ENCODE assay signal across 30 mouse cellular contexts in genomic region chr5:86581998-86582397, GRCm38 (mm10). TPM values are rescaled to one million over a fixed set of nuclear protein-coding genes. Genes with fewer than 3 reads are reported as not detected.
DNase-seq lines count a peak whose midpoint lies in the region; ATAC-seq and TF ChIP-seq lines count a peak whose summit lies in the region.
"Had no signal": no experiment of that assay in that cellular context is flagged by ENCODE, and none has a peak within 500 bp of the region (broad histone marks: within the 10 kb centered on the region; RNA-seq: fewer than 3 reads in every experiment).

No protein-coding gene starts in this region.

- no peak for TF ChIP-seq POLR2A in brain, embryonic 14.5 days (IDR thresholded peaks at IDR 0.05; ENCODE audit: borderline replicate concordance, extremely low read depth, insufficient read depth, insufficient read length, poor library complexity, severe bottlenecking)

- H3K4me1 ChIP-seq in midbrain, embryonic 13.5 days (replicated peaks): peaks cover 7% of the 10 kb centered on the region; the same call in 1 of the 2 replicates
- H3K4me1 ChIP-seq in midbrain, embryonic 11.5 days (ENCODE audit: control insufficient read depth, insufficient read depth, low read length): no peaks in the 10 kb centered on the region
- peaks cover 6% of the 10 kb centered on the region; the same call in 1 of the 2 replicates for H3K4me1 ChIP-seq in midbrain, embryonic 15.5 days
- H3K4me1 ChIP-seq in midbrain, postnatal 0 days (ENCODE audit: insufficient read depth, low read length): no peaks in the 10 kb centered on the region
- H3K4me1 ChIP-seq: embryonic facial prominence, embryonic 13.5 days; forebrain, embryonic 10.5 days; forebrain, embryonic 12.5 days had no signal

- no peaks in the 10 kb centered on the region for H3K9me3 ChIP-seq in midbrain, embryonic 13.5 days
- no peaks in the 10 kb centered on the region for H3K9me3 ChIP-seq in midbrain, embryonic 11.5 days (ENCODE audit: control insufficient read depth, low read length)
- no peaks in the 10 kb centered on the region for H3K9me3 ChIP-seq in midbrain, embryonic 15.5 days
- no peaks in the 10 kb centered on the region for H3K9me3 ChIP-seq in midbrain, postnatal 0 days (ENCODE audit: low read length)
- H3K9me3 ChIP-seq: embryonic facial prominence, embryonic 13.5 days; embryonic facial prominence, embryonic 15.5 days; forebrain, embryonic 10.5 days; forebrain, embryonic 12.5 days had no signal

- peak; percentile 62; the same call in 1 of the 2 replicates for ATAC-seq in midbrain, embryonic 13.5 days
- ATAC-seq in midbrain, embryonic 11.5 days (ENCODE audit: low FRiP score): no peak
- ATAC-seq in midbrain, embryonic 15.5 days (replicated peaks): peak; percentile 76
- ATAC-seq in midbrain, postnatal 0 days (ENCODE audit: low FRiP score): no peak
- ATAC-seq: activated CD4-positive, CD25-positive, alpha-beta regulatory T cell, adult 4 months; forebrain, embryonic 14.5 days; forebrain, embryonic 16.5 days had no signal

- H3K4me3 ChIP-seq in midbrain, embryonic 13.5 days (replicated peaks): no peak overlapping the region
- H3K4me3 ChIP-seq in midbrain, embryonic 11.5 days (ENCODE audit: low read depth, low read length): no peak overlapping the region
- no peak overlapping the region for H3K4me3 ChIP-seq in midbrain, embryonic 15.5 days
- H3K4me3 ChIP-seq in midbrain, postnatal 0 days (ENCODE audit: low read depth, low read length): no peak overlapping the region
- H3K4me3 ChIP-seq: embryonic facial prominence, embryonic 13.5 days; embryonic facial prominence, embryonic 15.5 days; erythroblast, embryonic 14.5 days; forebrain, embryonic 10.5 days; forebrain, embryonic 12.5 days had no signal

- DNase-seq in midbrain, embryonic 11.5 days (ENCODE audit: low spot score, missing footprints): no peak
- DNase-seq in midbrain, postnatal 0 days (ENCODE audit: low spot score): no peak
- DNase-seq in R1 (ENCODE audit: low read depth, low spot score): peak; percentile 7
- DNase-seq in brain, embryonic 14.5 days (ENCODE audit: low read depth): peak; percentile 5
- no peak for DNase-seq in urinary bladder, postnatal 4 days (ENCODE audit: low spot score in 2 of 2)
- DNase-seq in urinary bladder, postnatal 25 days (ENCODE audit: low spot score): no peak
- DNase-seq: adrenal gland, adult 8-10 months; adrenal gland, postnatal 14 days; adrenal gland, postnatal 36 days; cerebellum, adult 11 months; cerebellum, adult 18-20 months; cerebellum, adult 8-10 months; cerebellum, adult 9-11 months; cerebellum, postnatal 14 days; cerebellum, postnatal 36 days; embryo, embryonic 11 days had no signal

- H3K27me3 ChIP-seq in midbrain, embryonic 13.5 days: no peaks in the 10 kb centered on the region
- H3K27me3 ChIP-seq in midbrain, embryonic 11.5 days (ENCODE audit: control insufficient read depth, insufficient read depth, low read length): no peaks in the 10 kb centered on the region
- H3K27me3 ChIP-seq in midbrain, embryonic 15.5 days (replicated peaks): no peaks in the 10 kb centered on the region
- H3K27me3 ChIP-seq in midbrain, postnatal 0 days (ENCODE audit: insufficient read depth, low read length): no peaks in the 10 kb centered on the region
- H3K27me3 ChIP-seq: embryonic facial prominence, embryonic 13.5 days; embryonic facial prominence, embryonic 15.5 days; forebrain, embryonic 12.5 days had no signal

- TF ChIP-seq CTCF in midbrain, postnatal 0 days (IDR thresholded peaks at IDR 0.05): no peak
- no peak for TF ChIP-seq CTCF in brain, embryonic 14.5 days (IDR thresholded peaks at IDR 0.05; ENCODE audit: borderline replicate concordance, extremely low read depth, insufficient read depth, insufficient read length)

- H3K27ac ChIP-seq in midbrain, embryonic 13.5 days: peak overlapping the region; percentile 45; the same call in 1 of the 2 replicates
- no peak overlapping the region for H3K27ac ChIP-seq in midbrain, embryonic 11.5 days (ENCODE audit: low read depth, low read length)
- H3K27ac ChIP-seq in midbrain, embryonic 15.5 days: peak overlapping the region; percentile 56; the same call in 1 of the 2 replicates
- no peak overlapping the region for H3K27ac ChIP-seq in midbrain, postnatal 0 days (ENCODE audit: low read depth, low read length)
- H3K27ac ChIP-seq: embryonic facial prominence, embryonic 13.5 days; embryonic facial prominence, embryonic 15.5 days; forebrain, embryonic 10.5 days; forebrain, embryonic 12.5 days had no signal

- H3K4me2 ChIP-seq in midbrain, embryonic 13.5 days (replicated peaks): no peak overlapping the region
- H3K4me2 ChIP-seq in midbrain, embryonic 11.5 days: no peak overlapping the region
- no peak overlapping the region for H3K4me2 ChIP-seq in midbrain, embryonic 15.5 days
- H3K4me2 ChIP-seq in midbrain, postnatal 0 days (ENCODE audit: low read depth, low read length, poor library complexity, severe bottlenecking): no peak overlapping the region
- H3K4me2 ChIP-seq: embryonic facial prominence, embryonic 13.5 days; embryonic facial prominence, embryonic 15.5 days; forebrain, embryonic 12.5 days had no signal

- no peak overlapping the region for H3K9ac ChIP-seq in midbrain, embryonic 13.5 days (replicated peaks)
- H3K9ac ChIP-seq in midbrain, embryonic 11.5 days (ENCODE audit: low read length): no peak overlapping the region
- no peak overlapping the region for H3K9ac ChIP-seq in midbrain, embryonic 15.5 days
- H3K9ac ChIP-seq in midbrain, postnatal 0 days (replicated peaks; ENCODE audit: low read length, poor library complexity, severe bottlenecking): no peak overlapping the region
- H3K9ac ChIP-seq: embryonic facial prominence, embryonic 13.5 days; embryonic facial prominence, embryonic 15.5 days; forebrain, embryonic 12.5 days had no signal

- 53% methylated on average over 5 of the region's 5 CpGs for WGBS in midbrain, embryonic 13.5 days
- WGBS in midbrain, embryonic 11.5 days: 75% methylated on average over 5 of the region's 5 CpGs
- WGBS in midbrain, embryonic 15.5 days: 51% methylated on average over 5 of the region's 5 CpGs
- 38% methylated on average over 5 of the region's 5 CpGs for WGBS in midbrain, postnatal 0 days

- no peaks in the 10 kb centered on the region for H3K36me3 ChIP-seq in midbrain, embryonic 13.5 days
- H3K36me3 ChIP-seq in midbrain, embryonic 11.5 days (ENCODE audit: control insufficient read depth, insufficient read depth, low read length): no peaks in the 10 kb centered on the region
- H3K36me3 ChIP-seq in midbrain, embryonic 15.5 days (replicated peaks): no peaks in the 10 kb centered on the region
- no peaks in the 10 kb centered on the region for H3K36me3 ChIP-seq in midbrain, postnatal 0 days (ENCODE audit: insufficient read depth, low read length)
- H3K36me3 ChIP-seq: embryonic facial prominence, embryonic 13.5 days; embryonic facial prominence, embryonic 15.5 days; forebrain, embryonic 10.5 days; forebrain, embryonic 12.5 days had no signal

RNA-seq across cellular contexts. Expression of gene Tmprss11f, which starts 50.2 kb away (rescaled TPM):
- not detected in 2 replicates for polyA plus RNA-seq in midbrain, embryonic 13.5 days (2015; fragmentation: Nextera tagmentation; extraction: Ambion mirVana)
- polyA plus RNA-seq in midbrain, embryonic 11.5 days (2014; fragmentation: Nextera tagmentation; extraction: Ambion mirVana): 0.04 TPM in 1 of 2 replicates, not detected in the other
- polyA plus RNA-seq in midbrain, embryonic 15.5 days (2015; fragmentation: Nextera tagmentation; extraction: Ambion mirVana): not detected in 2 replicates
- not detected in 2 replicates for total RNA-seq in midbrain, postnatal 0 days (2014; rRNA removed)
- polyA plus RNA-seq in midbrain, postnatal 0 days (2015; fragmentation: Nextera tagmentation; extraction: Ambion mirVana): not detected in 2 replicates
- not detected in 2 replicates for polyA plus RNA-seq in brain, embryonic 14.5 days (2012; rRNA removed)
- total RNA-seq: adrenal gland, adult 18-20 months; adrenal gland, adult 8-10 months; adrenal gland, postnatal 14 days; adrenal gland, postnatal 36 days; common myeloid progenitor, adult 5-6 weeks; MEL had no signal
- polyA plus RNA-seq: activated CD4-positive, CD25-positive, alpha-beta regulatory T cell, adult 4 months; embryonic facial prominence, embryonic 11.5 days; erythroblast, embryonic 14.5 days; forebrain, embryonic 10.5 days; forebrain, embryonic 12.5 days; forebrain, embryonic 14.5 days; forebrain, embryonic 16.5 days had no signal

Comparison
In these comparisons a context has a peak if more than half of its experiments do, and no peak if none do; other contexts are left out.
1. ATAC-seq: peak in midbrain, embryonic 13.5 days (single experiment) and midbrain, embryonic 15.5 days (single experiment); none in midbrain, embryonic 11.5 days (single experiment) and midbrain, postnatal 0 days (single experiment).
2. H3K27ac ChIP-seq: peak in midbrain, embryonic 13.5 days (single experiment) and midbrain, embryonic 15.5 days (single experiment); none in midbrain, embryonic 11.5 days (single experiment) and midbrain, postnatal 0 days (single experiment).
3. DNase-seq: peak in R1 (single experiment) and brain, embryonic 14.5 days (single experiment); none in midbrain, embryonic 11.5 days (single experiment), midbrain, postnatal 0 days (single experiment), urinary bladder, postnatal 4 days (0 of 2) and urinary bladder, postnatal 25 days (single experiment).